Mouse (Mus musculus) myocyte (in vitro differentiated cells): Measurements from ENCODE around the gene Camk2b.
"Not testable (repeated sequence)": the region's sequence is repeated elsewhere in the genome, so short reads cannot be mapped to it uniquely, and the experiment has no call there.

Experiments used
- CEBPB ChIP-seq: IDR thresholded peaks from 2 replicates; pipeline ENCODE4 v1.6.1; 2011; ENCODE audit warnings: mild to moderate bottlenecking, moderate library complexity; ENCODE audit not compliant: poor library complexity, insufficient read depth, severe bottlenecking
- MAX ChIP-seq: IDR thresholded peaks from one replicate; pipeline ENCODE4 v1.6.1; 2011; ENCODE audit warnings: low read depth, mild to moderate bottlenecking, control low read depth
- MYOD1 ChIP-seq, 3 experiments: IDR thresholded peaks; one replicate each; pipeline ENCODE4 v1.6.1; 2011; ENCODE audit warnings: control low read depth in 2 of 3, low read depth in 2 of 3, mild to moderate bottlenecking in 2 of 3, moderate library complexity in 1 of 3; ENCODE audit not compliant: insufficient read length in 2 of 3, control insufficient read depth in 1 of 3
- POLR2A ChIP-seq: IDR thresholded peaks from one replicate; pipeline ENCODE4 v1.6.1; 2011; ENCODE audit warnings: low read depth, mild to moderate bottlenecking, control low read depth, moderate library complexity; ENCODE audit not compliant: insufficient read length
- TCF12 ChIP-seq: IDR thresholded peaks from one replicate; pipeline ENCODE4 v1.6.1; 2011; ENCODE audit warnings: mild to moderate bottlenecking, control low read depth; ENCODE audit not compliant: poor library complexity, insufficient read depth, severe bottlenecking
- USF1 ChIP-seq: IDR thresholded peaks from one replicate; pipeline ENCODE4 v1.6.1; 2011; ENCODE audit warnings: low read depth, mild to moderate bottlenecking, control low read depth, moderate library complexity

DNA sequence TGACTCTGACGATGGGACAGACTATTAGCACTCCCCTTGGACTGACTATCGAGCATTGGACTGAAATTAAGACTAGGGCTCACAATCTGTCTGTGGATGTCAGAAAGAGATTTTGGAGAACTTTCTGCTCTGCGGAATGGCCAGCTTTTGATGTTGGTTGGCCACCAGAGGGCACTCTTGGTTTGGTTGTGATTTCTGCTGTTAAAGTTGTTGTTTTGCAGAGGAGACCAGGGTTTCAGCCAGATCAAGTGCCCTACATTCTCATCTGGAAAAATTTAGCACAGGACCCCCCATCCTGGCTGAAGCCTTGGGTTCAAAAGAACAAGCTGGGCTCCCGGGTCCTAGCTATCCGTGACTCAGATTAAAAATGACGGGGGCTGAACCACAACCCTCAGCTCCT lies 134.2 kb downstream of the Camk2b start:
- TF ChIP-seq CEBPB; POLR2A; USF1; MYOD1 (IDR thresholded peaks at IDR 0.05; ENCODE audit: control insufficient read depth in 1 of 3, insufficient read length in 2 of 3, low read depth in 2 of 3); MAX; TCF12: not testable (repeated sequence)
